Mouse (Mus musculus): ENCODE data around the gene Tspan11. TPM values are rescaled to one million over a fixed set of nuclear protein-coding genes. Genes with fewer than 3 reads are reported as not detected.

Gene Tspan11
- total RNA-seq, 2 experiments from 2014 or later, result 6.6 to 11.6 TPM

DNA sequence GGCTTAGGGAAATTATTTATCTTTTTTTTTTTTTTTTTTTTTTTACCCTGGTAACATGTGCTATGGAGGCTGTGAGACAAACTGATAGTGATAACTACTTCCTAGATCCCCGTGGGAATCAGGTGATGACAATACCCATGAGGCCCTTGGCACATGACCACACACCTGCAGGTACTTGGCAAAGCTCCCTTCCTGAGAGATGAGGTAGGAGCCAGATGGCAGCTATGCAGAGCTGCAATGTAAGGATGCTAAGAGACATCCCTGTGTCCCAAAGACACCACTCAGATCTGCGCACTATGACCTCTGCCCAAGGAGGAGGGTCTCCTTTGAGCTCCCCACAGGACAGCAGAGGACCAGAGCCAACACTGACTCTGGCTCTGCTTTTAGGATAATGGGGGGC is 111.7 kb downstream of the Tspan11 start:
- no peak for DNase-seq (ENCODE audit: extremely low spot score in 1 of 2, low spot score in 2 of 2)
- Histone ChIP-seq H3K4me3 (no peak overlapping the region), H3K27ac (no peak overlapping the region)
- TF ChIP-seq CTCF (IDR thresholded peaks at IDR 0.05), result no peak
- intact Hi-C loops (cut with DNase I), result no loop called here

DNA sequence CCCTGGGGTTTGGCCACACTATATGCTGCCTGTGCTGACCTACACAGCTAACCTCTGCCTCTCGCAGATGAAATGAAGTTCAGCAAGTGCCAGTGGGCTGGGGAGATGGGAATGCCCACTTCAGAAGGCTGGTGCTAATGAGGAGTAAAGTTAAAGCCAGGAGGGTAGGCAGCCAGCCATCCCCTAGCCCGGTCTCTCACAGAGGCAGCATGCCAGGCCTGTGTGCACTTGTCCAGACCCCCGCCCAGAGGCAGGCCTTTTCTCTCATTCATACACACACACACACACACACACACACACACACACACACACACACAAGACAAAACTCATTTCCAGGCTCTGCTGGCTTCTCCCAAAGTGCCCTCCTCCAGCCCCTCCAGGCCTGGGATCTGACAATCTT is 113.4 kb downstream of the Tspan11 start:
- intact Hi-C loops (cut with DNase I), result no loop called here
- no peak for TF ChIP-seq CTCF (IDR thresholded peaks at IDR 0.05)
- no peak overlapping the region for H3K27ac ChIP-seq

DNA sequence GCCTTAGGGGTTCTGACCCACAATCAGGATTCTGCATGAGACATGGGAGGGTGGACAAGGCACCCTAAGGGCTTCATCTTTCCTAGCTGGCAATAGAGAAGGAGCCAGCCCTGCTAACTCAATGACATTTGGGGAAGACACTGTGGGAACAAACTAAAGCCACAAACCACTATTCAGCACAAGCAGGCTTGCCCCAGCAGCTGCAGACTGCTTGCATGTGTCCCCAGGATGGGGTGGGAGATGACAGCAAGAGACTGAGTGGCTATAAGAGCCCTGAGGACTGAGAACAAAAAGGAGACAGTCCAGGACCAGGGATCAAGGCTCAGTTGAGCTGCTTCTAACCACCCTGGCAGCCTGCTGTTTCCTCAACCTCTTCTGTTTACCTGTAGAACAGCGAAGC is 114.2 kb downstream of the Tspan11 start:
- H3K4me3 ChIP-seq, result no peak overlapping the region
- no peak for DNase-seq (ENCODE audit: extremely low spot score in 1 of 2, low spot score in 2 of 2)
- intact Hi-C loops (cut with DNase I), result no loop called here
- H3K27ac ChIP-seq, result no peak overlapping the region
- TF ChIP-seq CTCF (IDR thresholded peaks at IDR 0.05), result no peak

More for the DNA sequence above, 113.4 kb downstream of the Tspan11 start:
- DNase-seq (ENCODE audit: extremely low spot score in 1 of 2, low spot score in 2 of 2), result no peak
- H3K4me3 ChIP-seq, result no peak overlapping the region

DNA sequence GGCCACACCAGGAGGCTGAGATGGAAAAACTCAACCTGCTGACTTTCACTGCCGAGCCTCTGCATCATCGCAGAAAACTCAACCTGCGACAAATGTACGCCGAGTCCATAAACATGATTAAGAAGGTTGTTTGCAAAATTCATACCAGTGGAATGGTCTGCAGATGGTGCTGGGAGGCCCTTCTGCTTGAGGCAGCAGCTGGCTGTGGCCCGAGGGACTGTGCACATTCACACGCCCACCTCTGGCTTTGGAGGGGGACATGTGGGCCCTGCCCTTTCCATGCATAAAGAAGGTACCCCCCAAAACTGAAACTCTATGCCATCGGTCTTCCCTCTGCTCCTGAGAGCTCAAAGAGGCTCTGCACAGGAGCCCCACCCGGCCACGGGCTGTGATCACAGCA is 114.7 kb downstream of the Tspan11 start:
- TF ChIP-seq CTCF (IDR thresholded peaks at IDR 0.05), result no peak
- H3K27ac ChIP-seq, result no peak overlapping the region
- intact Hi-C loops (cut with DNase I), result no loop called here

DNA sequence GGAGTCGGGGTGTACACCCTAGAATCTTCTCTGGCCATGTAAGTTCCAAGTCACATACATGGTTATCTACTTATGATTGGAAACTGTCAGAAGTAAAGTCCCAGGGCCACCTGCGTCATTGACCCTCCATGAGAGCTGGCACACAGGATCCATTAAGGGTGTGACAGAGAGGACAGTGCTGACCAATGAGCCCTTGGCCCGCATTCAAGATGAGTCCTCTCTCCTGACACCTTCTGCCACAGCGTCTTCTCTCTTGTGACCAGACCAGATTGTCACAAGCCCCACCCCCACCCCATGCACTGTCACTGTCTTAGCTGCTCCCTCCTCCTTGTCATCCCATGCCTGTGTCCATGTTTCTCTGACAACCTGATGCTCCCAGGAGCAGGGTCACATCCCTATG is 115.3 kb downstream of the Tspan11 start:
- H3K4me3 ChIP-seq, result no peak overlapping the region
- DNase-seq (ENCODE audit: extremely low spot score in 1 of 2, low spot score in 2 of 2), result no peak
- intact Hi-C loops (cut with DNase I), result no loop called here
- no peak overlapping the region for H3K27ac ChIP-seq
- TF ChIP-seq CTCF (IDR thresholded peaks at IDR 0.05), result no peak

More for the DNA sequence above, 114.7 kb downstream of the Tspan11 start:
- no peak overlapping the region for H3K4me3 ChIP-seq
- DNase-seq (ENCODE audit: extremely low spot score in 1 of 2, low spot score in 2 of 2), result no peak

DNA sequence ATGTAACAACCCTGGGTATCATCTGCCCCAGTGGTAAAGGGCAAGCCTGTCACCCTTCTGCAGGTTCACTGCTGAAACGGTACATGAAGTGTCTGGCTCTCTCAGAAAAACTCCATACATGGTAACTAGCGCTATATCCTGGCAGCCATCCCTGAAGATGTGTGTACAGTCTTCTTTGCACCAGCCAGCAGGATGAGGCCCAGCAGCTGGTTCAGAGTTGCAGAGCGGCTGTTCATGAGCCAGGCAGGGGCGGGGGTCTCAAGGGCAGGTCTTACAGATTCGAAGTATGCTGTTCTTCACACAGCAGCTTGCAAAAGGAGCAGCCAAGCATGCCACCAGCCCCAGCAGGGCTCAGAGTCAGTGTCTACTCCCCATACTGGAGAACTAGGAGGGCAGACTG is 116.2 kb downstream of the Tspan11 start:
- TF ChIP-seq CTCF (IDR thresholded peaks at IDR 0.05), result no peak
- Histone ChIP-seq H3K27ac (no peak overlapping the region), H3K4me3 (no peak overlapping the region)
- intact Hi-C loops (cut with DNase I), result no loop called here
- DNase-seq (ENCODE audit: extremely low spot score in 1 of 2, low spot score in 2 of 2), result no peak

Other genes starting within 250 kb of the Tspan11 start
- 10 to 100 TPM; 87.4 to 98.2 TPM for gene Prmt8, start 118.1 kb upstream of the Tspan11 start, total RNA-seq (2021)